Mouse (Mus musculus): ENCODE measurements around the gene Zfp59. TPM values are rescaled to one million over a fixed set of nuclear protein-coding genes. Genes with fewer than 3 reads are reported as not detected.
"Not testable (repeated sequence)": the region's sequence is repeated elsewhere in the genome, so short reads cannot be mapped to it uniquely, and the experiment has no call there.

Gene Zfp59
- polyA plus RNA-seq, 1 experiment = 6.2 TPM

DNA sequence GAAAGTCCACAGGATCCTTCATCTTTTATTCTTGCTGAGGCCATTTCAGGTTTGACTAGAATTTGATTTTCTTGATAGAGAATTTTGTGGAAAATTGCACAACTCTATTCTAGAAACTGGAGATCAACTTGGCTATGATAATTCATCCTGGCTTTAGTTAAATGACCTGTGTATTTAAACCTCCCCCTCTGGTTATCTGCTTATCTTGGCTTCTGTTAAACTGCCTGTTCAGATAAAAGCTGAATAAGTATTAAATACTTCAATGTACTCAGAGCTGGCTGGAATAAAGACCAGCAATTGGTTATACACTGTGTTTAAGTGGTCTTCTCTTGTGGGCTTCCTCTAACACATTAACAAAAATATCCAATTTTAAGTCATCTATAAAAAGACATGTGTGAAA lies 15.8 kb upstream of the Zfp59 start:
- no peak for DNase-seq (ENCODE audit: low read depth)
- TF ChIP-seq CTCF (IDR thresholded peaks at IDR 0.05; ENCODE audit: borderline replicate concordance, extremely low read depth, insufficient read depth, insufficient read length) (no peak), POLR2A (IDR thresholded peaks at IDR 0.05; ENCODE audit: borderline replicate concordance, extremely low read depth, insufficient read depth, insufficient read length, poor library complexity, severe bottlenecking) (no peak)

DNA sequence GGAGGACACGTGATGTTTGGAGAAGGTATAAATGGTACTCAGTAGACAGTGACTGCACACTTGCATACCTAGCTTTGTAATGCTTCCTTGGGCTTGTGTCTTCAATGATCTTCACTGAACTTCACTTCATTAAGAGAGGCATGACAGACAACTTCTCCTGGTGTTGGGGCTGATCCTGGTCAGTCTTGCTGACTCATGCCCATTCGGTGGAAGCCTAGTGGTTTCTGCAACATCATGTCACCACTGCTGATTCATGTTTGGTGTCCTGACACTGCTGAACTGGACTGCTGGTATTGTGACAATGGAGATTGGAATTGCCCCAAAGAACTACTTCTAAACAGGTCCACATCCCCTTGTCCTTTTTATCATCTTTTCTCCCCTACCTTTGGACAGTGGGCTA lies 4.3 kb upstream of the Zfp59 start:
- TF ChIP-seq CTCF (IDR thresholded peaks at IDR 0.05; ENCODE audit: borderline replicate concordance, extremely low read depth, insufficient read depth, insufficient read length) = no peak
- TF ChIP-seq POLR2A (IDR thresholded peaks at IDR 0.05; ENCODE audit: borderline replicate concordance, extremely low read depth, insufficient read depth, insufficient read length, poor library complexity, severe bottlenecking) = no peak
- DNase-seq (ENCODE audit: low read depth) = no peak

DNA sequence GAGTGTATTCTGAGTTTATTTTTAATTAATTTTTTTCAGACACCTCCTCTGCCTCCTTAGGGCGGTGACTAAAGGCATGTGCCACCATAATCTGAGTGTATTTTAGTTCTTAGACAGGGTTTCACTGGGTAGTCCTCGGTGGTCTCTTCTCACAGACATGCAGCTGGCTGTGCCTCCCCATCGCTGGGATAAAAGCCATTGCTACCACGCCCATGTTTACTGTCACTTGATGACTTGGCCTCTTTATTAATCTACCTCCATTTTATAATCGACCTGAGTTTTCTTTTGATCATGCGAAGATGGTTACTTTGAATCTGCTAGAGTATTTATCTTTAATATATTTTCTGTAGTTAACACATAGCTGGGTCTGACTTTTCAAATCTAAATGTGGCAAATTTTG lies 511 bp upstream of the Zfp59 start:
- no peak for DNase-seq (ENCODE audit: low read depth)
- TF ChIP-seq CTCF (IDR thresholded peaks at IDR 0.05; ENCODE audit: borderline replicate concordance, extremely low read depth, insufficient read depth, insufficient read length) = no peak
- TF ChIP-seq POLR2A (IDR thresholded peaks at IDR 0.05; ENCODE audit: borderline replicate concordance, extremely low read depth, insufficient read depth, insufficient read length, poor library complexity, severe bottlenecking) = no peak

DNA sequence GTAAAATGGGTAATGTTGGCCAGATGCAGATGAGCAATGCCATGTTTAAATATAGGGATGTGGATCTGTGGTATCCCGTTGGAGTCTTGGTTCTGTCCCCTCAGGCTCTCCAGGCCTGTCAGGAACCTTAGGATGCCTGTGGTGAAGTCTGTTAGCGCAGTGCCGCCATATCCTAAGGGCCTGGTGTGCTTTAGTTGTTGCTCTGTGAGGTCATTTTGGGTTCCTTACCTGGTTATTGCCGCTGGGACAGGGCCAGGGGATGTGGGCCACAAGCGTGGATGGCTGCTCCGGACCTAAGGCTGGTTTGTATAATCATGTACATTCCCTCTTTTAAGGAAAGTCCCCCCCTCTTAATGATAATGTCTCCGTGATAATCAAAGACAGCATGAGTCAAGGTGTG lies 1.2 kb downstream of the Zfp59 start:
- TF ChIP-seq CTCF (IDR thresholded peaks at IDR 0.05; ENCODE audit: borderline replicate concordance, extremely low read depth, insufficient read depth, insufficient read length) = no peak
- no peak for TF ChIP-seq POLR2A (IDR thresholded peaks at IDR 0.05; ENCODE audit: borderline replicate concordance, extremely low read depth, insufficient read depth, insufficient read length, poor library complexity, severe bottlenecking)
- DNase-seq (ENCODE audit: low read depth) = no peak

DNA sequence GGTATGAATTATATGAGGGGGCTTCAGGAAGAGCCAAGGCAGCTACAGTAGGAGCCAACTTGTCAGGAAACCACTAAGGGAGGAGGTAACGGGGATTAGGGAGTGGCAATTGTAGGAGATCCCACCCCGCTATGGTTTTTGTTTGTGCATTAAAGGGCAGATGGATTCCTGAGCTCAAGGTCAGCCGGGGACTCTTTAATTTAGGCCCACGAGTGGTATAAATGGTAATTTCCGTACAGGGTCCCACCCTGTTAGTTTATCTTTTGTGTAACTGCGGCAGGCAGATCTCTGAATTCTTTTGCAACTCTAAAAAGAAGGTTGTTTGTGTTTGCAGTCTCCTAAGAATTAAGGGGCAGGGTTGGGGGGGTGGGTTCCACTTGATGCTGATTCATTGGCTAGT lies 1.7 kb downstream of the Zfp59 start:
- no peak for TF ChIP-seq CTCF (IDR thresholded peaks at IDR 0.05; ENCODE audit: borderline replicate concordance, extremely low read depth, insufficient read depth, insufficient read length)
- TF ChIP-seq POLR2A (IDR thresholded peaks at IDR 0.05; ENCODE audit: borderline replicate concordance, extremely low read depth, insufficient read depth, insufficient read length, poor library complexity, severe bottlenecking) = no peak
- no peak for DNase-seq (ENCODE audit: low read depth)

DNA sequence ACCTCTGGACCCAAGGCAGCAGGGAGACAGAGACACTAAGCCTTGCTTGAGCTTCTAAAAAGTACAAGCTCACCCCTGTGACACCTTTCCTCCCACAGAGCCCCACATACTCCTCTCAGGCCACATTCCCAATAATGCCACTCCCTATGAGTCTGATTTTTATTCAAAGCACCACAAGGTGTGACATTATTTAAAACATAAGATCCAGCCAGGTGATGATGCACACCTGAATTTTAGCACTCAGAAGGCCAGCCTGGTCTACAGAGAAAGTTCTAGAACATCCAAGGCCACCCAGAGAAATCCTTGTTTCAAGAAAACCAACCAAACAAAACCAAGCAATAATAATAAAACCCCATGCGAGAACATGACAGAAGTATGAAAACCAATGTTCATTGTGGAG lies 18.8 kb downstream of the Zfp59 start, which contains the start of gene Zfp607a:
Gene Zfp607a (plus strand): TSS at position 301 of the 400 bp plus-strand sequence.
- DNase-seq (ENCODE audit: low read depth) = no peak
- no peak for TF ChIP-seq POLR2A (IDR thresholded peaks at IDR 0.05; ENCODE audit: borderline replicate concordance, extremely low read depth, insufficient read depth, insufficient read length, poor library complexity, severe bottlenecking)
- no peak for TF ChIP-seq CTCF (IDR thresholded peaks at IDR 0.05; ENCODE audit: borderline replicate concordance, extremely low read depth, insufficient read depth, insufficient read length)

DNA sequence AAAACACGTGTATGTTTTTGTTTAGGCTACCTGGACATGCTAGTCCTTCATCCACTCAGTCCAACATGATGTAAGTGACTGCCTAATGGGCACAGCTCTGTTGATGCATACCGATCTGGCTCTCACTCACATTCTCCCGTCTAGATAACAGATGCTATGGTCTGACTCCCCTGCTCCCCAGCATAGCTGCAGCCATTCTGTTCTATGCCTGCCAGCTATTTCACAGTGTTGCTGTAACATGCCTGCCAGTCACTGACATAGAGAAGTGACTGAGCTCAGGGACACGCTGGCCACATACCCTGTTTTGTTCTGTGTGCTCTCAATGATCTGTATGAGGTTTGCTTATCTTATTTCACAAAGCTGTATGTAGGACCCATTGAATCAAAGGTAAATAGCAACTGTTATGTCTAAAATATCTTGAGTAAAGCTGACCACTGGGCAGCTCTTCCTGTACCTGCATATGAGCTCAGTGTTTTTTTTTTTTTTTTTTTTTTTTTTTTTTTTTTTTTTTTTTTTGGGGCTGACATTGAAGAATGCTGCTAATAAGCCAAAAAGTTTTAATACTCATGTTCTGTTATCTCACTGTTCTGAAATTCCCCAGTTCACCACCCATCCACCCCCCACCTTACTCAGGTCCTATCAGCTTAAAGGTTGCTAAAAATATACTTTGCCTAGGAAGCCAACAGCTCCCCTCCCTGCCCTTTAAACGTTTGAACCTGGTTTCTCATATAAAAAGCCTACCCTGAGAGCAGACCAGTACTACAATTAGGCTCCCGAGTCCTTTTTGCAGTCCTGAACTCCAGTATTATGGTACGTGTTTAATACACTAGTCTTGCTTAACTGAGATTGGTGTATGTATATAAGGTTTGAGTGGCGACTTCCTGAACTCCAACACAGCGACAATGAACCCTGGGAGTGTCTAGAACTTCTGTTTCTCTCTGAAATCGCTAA lies 21.2 kb downstream of the Zfp59 start:
- no peak for TF ChIP-seq CTCF (IDR thresholded peaks at IDR 0.05; ENCODE audit: borderline replicate concordance, extremely low read depth, insufficient read depth, insufficient read length)
- no peak for TF ChIP-seq POLR2A (IDR thresholded peaks at IDR 0.05; ENCODE audit: borderline replicate concordance, extremely low read depth, insufficient read depth, insufficient read length, poor library complexity, severe bottlenecking)
- DNase-seq (ENCODE audit: low read depth) = peak; percentile 58

DNA sequence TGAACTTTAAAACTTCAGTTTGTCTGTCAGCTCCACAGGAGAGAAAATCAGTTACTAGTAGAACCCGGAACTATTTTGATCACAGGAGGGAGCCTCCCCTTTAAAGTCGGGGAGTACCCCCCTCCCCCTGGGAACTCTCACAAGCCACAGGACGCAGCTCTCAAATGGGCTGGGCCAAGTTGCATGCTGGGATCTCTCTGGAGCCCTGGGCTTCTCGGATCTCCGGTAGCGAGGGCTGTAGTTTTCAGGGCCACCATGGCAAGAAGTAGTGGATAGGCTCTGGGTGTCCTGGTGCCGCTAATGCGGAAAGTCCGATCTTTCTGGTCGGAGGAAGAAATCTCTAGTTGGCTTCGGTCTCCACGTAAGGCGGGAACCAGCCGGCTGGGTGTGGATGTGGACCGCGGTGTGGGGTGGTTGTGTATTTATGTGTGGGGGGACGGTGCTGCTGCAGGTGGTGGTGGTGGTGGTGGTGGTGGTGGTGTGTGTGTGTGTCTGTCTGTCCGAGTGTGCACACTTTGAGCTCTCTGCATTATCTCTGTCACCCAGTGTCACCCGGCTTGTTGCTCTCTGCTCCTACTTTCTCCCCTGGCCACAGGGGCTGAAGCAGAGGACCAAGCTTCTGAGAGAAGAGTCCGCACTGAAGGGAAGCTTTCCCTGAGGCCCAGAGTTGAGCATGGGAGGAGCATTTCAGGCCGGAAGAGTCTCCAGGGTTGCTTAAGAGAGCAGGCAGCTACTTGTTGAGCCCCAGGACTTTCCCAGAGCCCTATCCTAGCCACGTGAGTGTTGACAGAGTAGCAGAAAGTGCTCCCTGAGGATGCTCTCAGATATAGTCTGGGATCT lies 22.2 kb downstream of the Zfp59 start:
- peak; percentile 82 for DNase-seq (ENCODE audit: low read depth)
- TF ChIP-seq CTCF (IDR thresholded peaks at IDR 0.05; ENCODE audit: borderline replicate concordance, extremely low read depth, insufficient read depth, insufficient read length) (no peak), POLR2A (IDR thresholded peaks at IDR 0.05; ENCODE audit: borderline replicate concordance, extremely low read depth, insufficient read depth, insufficient read length, poor library complexity, severe bottlenecking) (no peak)

DNA sequence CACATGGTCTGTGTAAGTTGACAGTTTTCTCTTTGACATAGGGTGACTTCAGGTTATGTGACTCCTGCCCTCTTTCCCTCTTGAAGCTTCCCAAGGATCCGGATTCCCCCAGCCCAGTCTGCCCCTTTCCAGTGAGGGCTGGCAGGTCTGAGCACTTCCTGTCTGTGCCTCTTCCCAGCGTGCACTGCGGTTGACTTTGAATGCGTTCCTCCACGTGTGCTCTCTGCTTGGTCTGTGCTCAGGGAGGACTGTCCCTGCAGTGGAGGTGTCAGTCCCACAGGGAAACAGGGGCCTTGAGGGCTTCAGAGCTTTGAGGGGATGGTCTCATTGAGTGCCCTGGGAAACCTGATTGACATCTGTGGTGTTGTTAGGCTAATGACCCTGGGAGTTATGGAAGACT lies 24.2 kb downstream of the Zfp59 start:
- DNase-seq (ENCODE audit: low read depth) = not testable (repeated sequence)

DNA sequence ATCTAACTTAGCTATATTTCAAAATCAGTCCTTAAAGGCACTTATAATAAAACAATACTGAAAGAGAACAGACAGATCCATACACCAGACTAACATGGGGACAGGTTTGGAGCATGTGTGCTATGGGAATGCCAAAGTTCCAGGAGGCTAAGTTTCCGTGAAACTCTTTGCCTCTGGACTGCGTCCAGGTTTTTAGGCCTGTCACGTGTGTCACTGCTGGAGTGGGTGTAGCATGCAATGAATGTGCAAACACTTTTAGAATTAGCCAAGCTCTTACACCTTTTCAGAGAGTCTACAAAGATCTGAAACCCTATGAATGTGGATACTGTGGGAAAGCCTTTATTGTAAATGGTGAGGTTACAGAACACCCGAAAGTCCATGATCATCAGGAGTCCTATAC lies 43.3 kb downstream of the Zfp59 start:
- TF ChIP-seq CTCF (IDR thresholded peaks at IDR 0.05; ENCODE audit: borderline replicate concordance, extremely low read depth, insufficient read depth, insufficient read length) = no peak
- no peak for TF ChIP-seq POLR2A (IDR thresholded peaks at IDR 0.05; ENCODE audit: borderline replicate concordance, extremely low read depth, insufficient read depth, insufficient read length, poor library complexity, severe bottlenecking)
- no peak for DNase-seq (ENCODE audit: low read depth)

DNA sequence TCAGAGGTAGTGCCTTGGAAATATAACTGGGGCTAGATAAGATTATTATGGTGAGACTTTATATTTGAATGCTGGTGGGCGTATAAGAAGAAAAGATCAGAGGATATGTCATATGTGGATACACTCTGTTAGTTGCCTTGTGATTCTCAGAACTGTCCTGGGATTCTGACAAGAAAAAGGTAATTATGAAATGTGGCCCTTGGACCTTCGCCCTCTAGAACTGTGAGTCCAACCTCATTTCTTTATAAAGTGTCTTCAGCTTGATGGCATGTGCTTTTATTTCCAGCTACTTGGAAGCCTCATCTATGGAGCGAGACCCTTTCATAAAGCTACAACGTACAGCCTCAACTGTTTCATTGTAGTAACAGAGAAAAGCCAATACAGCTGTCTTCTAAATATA lies 62.2 kb downstream of the Zfp59 start:
- no peak for DNase-seq (ENCODE audit: low read depth)
- TF ChIP-seq CTCF (IDR thresholded peaks at IDR 0.05; ENCODE audit: borderline replicate concordance, extremely low read depth, insufficient read depth, insufficient read length) = no peak
- TF ChIP-seq POLR2A (IDR thresholded peaks at IDR 0.05; ENCODE audit: borderline replicate concordance, extremely low read depth, insufficient read depth, insufficient read length, poor library complexity, severe bottlenecking) = no peak

Measured in brain, embryonic 14.5 days (tissue).